Mouse (Mus musculus) neural tube, embryonic 11.5 days (tissue): Measurements from ENCODE around the gene Foxo1. TPM values are rescaled to one million over a fixed set of nuclear protein-coding genes. Genes with fewer than 3 reads are reported as not detected.

Experiments used
- ATAC-seq: fragments of 200-750 bp; cut with Nextera tagmentation; 2 replicates; pipeline ENCODE4 v1.8.0; 2017; ENCODE audit warnings: moderate number of reproducible peaks, mild to moderate bottlenecking, moderate TSS enrichment, moderate library complexity; ENCODE audit not compliant: insufficient read depth, low FRiP score, low TSS enrichment
- DNase-seq: peaks from one replicate; pipeline ENCODE4 v3.0.0-alpha.2; 2015; ENCODE audit warnings: low spot score
- H3K27ac ChIP-seq: fragments of 300-500 bp; sonication (generic); 2 replicates; pipeline ENCODE4 v1.5.1; 2014; ENCODE audit warnings: low read depth, mild to moderate bottlenecking, low read length
- H3K27me3 ChIP-seq: fragments of 300-500 bp; sonication (generic); 2 replicates; pipeline ENCODE4 v1.6.1; 2014; ENCODE audit warnings: mild to moderate bottlenecking, low read length, mixed read lengths; ENCODE audit not compliant: control insufficient read depth, insufficient read depth
- H3K36me3 ChIP-seq: fragments of 300-500 bp; sonication (generic); 2 replicates; pipeline ENCODE4 v1.6.1; 2014; ENCODE audit warnings: mild to moderate bottlenecking, low read length, moderate library complexity, mixed read lengths; ENCODE audit not compliant: control insufficient read depth, insufficient read depth
- H3K4me1 ChIP-seq: fragments of 300-500 bp; sonication (generic); 2 replicates; pipeline ENCODE4 v1.6.1; 2014; ENCODE audit warnings: low read length, mixed read lengths; ENCODE audit not compliant: control insufficient read depth, insufficient read depth
- H3K4me2 ChIP-seq: fragments of 300-500 bp; sonication (generic); 2 replicates; pipeline ENCODE4 v1.6.1; 2014; ENCODE audit warnings: low read depth, mild to moderate bottlenecking, moderate library complexity
- H3K4me3 ChIP-seq: fragments of 300-500 bp; sonication (generic); 2 replicates; pipeline ENCODE4 v1.5.1; 2014; ENCODE audit warnings: low read depth, low read length
- H3K9ac ChIP-seq: fragments of 300-500 bp; sonication (generic); 2 replicates; pipeline ENCODE4 v1.6.1; 2014; ENCODE audit warnings: mild to moderate bottlenecking, low read length
- H3K9me3 ChIP-seq: fragments of 300-500 bp; sonication (generic); 2 replicates; pipeline ENCODE4 v1.6.1; 2016; ENCODE audit warnings: low read length; ENCODE audit not compliant: control insufficient read depth
- WGBS: fragments of 180-500 bp; shearing (Covaris S2); extraction: QIAGEN DNeasy Blood & Tissue Kit; methylation state at CpG from one replicate; pipeline ENCODE4 v1.1.7; 2014; 5-methylcytosine and 5-hydroxymethylcytosine counted together
- polyA plus RNA-seq: library from polyadenylated mRNA; unstranded; fragments of >200 nt; fragmentation: Nextera tagmentation; extraction: Ambion mirVana; gene quantifications from 2 replicates; pipeline ENCODE4 v1.2.1, GENCODE M21; 2014

Gene Foxo1
- polyA plus RNA-seq, 1 experiment from 2014 or later = 4.2 TPM

DNA sequence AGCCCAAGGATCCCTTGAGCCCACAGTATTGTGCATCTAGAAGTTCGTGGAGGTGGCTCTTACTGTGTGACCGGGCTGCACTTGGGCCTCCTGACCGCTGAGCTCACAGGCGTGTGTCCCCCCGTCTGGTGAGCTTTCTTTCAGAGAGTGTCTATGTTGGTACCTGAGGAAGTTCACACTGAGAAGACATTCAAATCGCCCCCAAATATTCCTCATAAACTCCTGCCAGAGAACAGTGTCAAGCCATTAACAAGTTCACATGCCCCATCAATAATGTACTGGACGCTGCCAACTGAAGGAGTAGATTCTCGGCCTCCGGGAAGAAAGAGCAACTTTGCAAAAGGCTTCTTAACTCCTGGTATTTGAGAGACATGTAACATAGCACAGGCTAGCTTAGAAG is 83.8 kb downstream of the Foxo1 start:
- Histone ChIP-seq H3K27me3 (no peaks in the 10 kb centered on the region), H3K4me3 (no peak overlapping the region), H3K4me1 (no peaks in the 10 kb centered on the region), H3K4me2 (no peak overlapping the region), H3K9ac (no peak overlapping the region), H3K9me3 (no peaks in the 10 kb centered on the region), H3K36me3 (no peaks in the 10 kb centered on the region), H3K27ac (no peak overlapping the region)
- ATAC-seq (no peak), DNase-seq (no peak)
- 89% methylated on average over 9 of the region's 9 CpGs for WGBS

DNA sequence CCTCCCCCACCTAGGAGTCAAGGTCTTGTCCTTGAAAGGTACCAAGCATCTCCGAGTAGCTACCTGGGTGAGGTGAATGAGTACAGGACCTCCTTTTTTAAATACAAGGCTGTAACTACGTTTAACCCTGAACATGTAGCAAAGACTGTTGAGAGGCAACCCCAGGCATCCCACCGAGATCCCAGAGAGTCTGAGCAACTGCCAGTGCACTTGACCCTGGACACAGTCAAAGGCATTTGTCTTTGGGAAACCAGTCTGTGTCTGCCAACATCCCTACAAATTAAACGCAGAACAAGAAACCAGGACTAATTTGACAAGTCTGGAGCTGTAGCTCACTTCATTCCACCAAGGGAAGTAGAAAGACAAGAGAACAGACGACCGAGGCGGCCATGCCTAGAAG is 86.1 kb downstream of the Foxo1 start:
- no peaks in the 10 kb centered on the region for H3K4me1 ChIP-seq
- no peaks in the 10 kb centered on the region for H3K9me3 ChIP-seq
- no peak overlapping the region for H3K4me3 ChIP-seq
- ATAC-seq = no peak
- 85% methylated on average over 7 of the region's 7 CpGs for WGBS
- H3K4me2 ChIP-seq = no peak overlapping the region
- no peak overlapping the region for H3K27ac ChIP-seq
- no peaks in the 10 kb centered on the region for H3K27me3 ChIP-seq
- H3K9ac ChIP-seq = no peak overlapping the region
- H3K36me3 ChIP-seq = no peaks in the 10 kb centered on the region
- no peak for DNase-seq

DNA sequence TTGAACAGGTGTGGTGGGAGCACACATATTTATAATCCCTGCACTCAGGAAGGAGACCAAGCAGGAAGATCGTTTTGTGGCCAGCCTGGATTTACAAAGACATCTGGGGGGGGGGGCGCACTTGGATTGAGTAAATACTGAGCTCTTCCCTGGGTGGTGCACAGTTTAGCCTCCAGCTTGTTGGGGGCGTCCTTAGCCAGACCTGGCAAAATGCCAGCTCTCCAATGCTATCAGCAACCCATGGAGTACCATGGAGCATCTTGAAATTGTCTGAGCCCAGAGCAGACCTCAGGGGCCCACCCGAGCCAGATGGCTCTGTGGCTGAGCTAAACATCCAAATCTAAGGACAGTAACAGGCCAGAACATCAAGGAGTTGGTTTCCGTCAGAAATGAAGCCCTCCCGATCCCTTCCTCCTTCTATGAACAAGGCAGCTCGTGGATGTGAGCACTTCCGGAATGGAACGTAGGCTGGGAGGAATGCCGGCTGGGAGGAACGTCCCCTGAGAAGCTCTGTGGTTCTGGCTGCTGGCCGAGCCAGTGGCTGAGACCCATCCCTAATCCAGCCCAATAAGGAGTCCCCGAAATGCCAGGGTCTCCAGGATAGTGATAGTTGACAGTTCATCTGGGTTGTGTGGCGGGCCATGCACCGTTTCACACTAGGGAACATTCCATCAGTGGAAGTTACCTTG is 89.3 kb downstream of the Foxo1 start:
- Histone ChIP-seq H3K4me1 (no peaks in the 10 kb centered on the region), H3K27me3 (no peaks in the 10 kb centered on the region), H3K36me3 (no peaks in the 10 kb centered on the region), H3K9ac (no peak overlapping the region), H3K27ac (no peak overlapping the region), H3K4me2 (no peak overlapping the region), H3K9me3 (no peaks in the 10 kb centered on the region), H3K4me3 (no peak overlapping the region)
- 88% methylated on average over 15 of the region's 15 CpGs for WGBS
- ATAC-seq (no peak), DNase-seq (no peak)

GRCm38 (mm10) chr3:52364576-52364975 is 96.4 kb downstream of the Foxo1 start:
- H3K27me3 ChIP-seq = no peaks in the 10 kb centered on the region
- no peaks in the 10 kb centered on the region for H3K4me1 ChIP-seq
- no peak overlapping the region for H3K27ac ChIP-seq
- no peaks in the 10 kb centered on the region for H3K9me3 ChIP-seq
- H3K4me3 ChIP-seq = no peak overlapping the region
- ATAC-seq (no peak), DNase-seq (no peak)
- no peak overlapping the region for H3K9ac ChIP-seq
- no peaks in the 10 kb centered on the region for H3K36me3 ChIP-seq
- no peak overlapping the region for H3K4me2 ChIP-seq
- 94% methylated on average over 6 of the region's 6 CpGs for WGBS

DNA sequence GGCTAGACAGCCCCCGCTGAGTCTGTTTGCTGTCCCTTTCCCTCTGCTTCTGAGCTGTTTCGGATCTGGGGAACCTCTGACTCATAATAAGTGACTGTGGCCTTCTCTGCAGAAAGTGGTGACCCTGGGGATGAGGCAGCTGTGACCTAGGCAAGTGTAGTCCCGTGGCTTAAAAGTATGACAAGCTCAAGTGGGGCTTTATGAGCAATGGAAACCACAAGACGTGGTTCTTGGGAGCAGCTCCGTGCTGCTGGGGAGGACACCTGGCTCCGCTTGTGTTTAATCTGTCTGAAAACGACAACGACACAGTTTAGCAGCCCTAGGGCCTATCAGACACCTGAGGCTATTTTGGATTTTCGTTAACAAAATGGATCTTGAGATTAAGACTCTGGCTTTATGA is 101.1 kb downstream of the Foxo1 start:
- Histone ChIP-seq H3K9ac (no peak overlapping the region), H3K27me3 (no peaks in the 10 kb centered on the region), H3K4me3 (no peak overlapping the region), H3K4me2 (no peak overlapping the region), H3K4me1 (no peaks in the 10 kb centered on the region), H3K27ac (no peak overlapping the region), H3K36me3 (no peaks in the 10 kb centered on the region), H3K9me3 (no peaks in the 10 kb centered on the region)
- DNase-seq (no peak), ATAC-seq (no peak)
- 89% methylated on average over 9 of the region's 9 CpGs for WGBS

- DNase-seq = no peak
- H3K36me3 ChIP-seq = no peaks in the 10 kb centered on the region
- no peak for ATAC-seq
- H3K4me3 ChIP-seq = no peak overlapping the region
- H3K27ac ChIP-seq = no peak overlapping the region
- H3K9ac ChIP-seq = no peak overlapping the region
- H3K4me1 ChIP-seq = no peaks in the 10 kb centered on the region
- H3K27me3 ChIP-seq = no peaks in the 10 kb centered on the region
- no peak overlapping the region for H3K4me2 ChIP-seq
- WGBS = 84% methylated on average over 7 of the region's 7 CpGs
- H3K9me3 ChIP-seq = no peaks in the 10 kb centered on the region
Observed at GRCm38 (mm10) chr3:52369881-52370428, 101.8 kb downstream of the Foxo1 start.

DNA sequence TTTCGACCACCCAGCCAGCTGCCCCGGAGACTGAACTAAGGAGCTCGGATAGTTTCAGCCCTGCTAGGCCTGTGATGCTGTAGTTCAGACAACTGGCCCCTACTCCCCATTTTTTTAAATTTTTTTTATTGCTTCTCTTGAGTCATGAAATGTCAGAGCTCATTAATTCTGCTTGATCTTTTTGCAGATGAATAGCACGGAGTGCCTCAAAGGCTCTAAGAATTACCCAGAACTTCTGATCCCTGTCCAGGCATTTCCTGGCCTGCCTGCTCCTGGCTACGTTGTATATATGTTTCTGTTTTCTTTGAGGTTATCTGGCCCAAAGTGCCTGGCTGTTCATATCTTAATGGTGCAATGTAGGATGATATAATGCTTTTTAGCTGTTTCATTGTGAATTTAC is 108.8 kb downstream of the Foxo1 start:
- ATAC-seq (no peak), DNase-seq (no peak)
- Histone ChIP-seq H3K27me3 (no peaks in the 10 kb centered on the region), H3K4me1 (no peaks in the 10 kb centered on the region), H3K9ac (no peak overlapping the region), H3K9me3 (no peaks in the 10 kb centered on the region), H3K4me2 (no peak overlapping the region), H3K27ac (no peak overlapping the region), H3K36me3 (no peaks in the 10 kb centered on the region), H3K4me3 (no peak overlapping the region)
- WGBS = 87% methylated on average over 5 of the region's 5 CpGs

- Histone ChIP-seq H3K27me3 (no peaks in the 10 kb centered on the region), H3K4me2 (no peak overlapping the region), H3K9me3 (no peaks in the 10 kb centered on the region), H3K4me3 (no peak overlapping the region), H3K36me3 (no peaks in the 10 kb centered on the region), H3K27ac (no peak overlapping the region), H3K9ac (no peak overlapping the region), H3K4me1 (no peaks in the 10 kb centered on the region)
- WGBS = 85% methylated on average over 7 of the region's 7 CpGs
- no peak for DNase-seq
- no peak for ATAC-seq
Observed at GRCm38 (mm10) chr3:52383351-52383750, 115.2 kb downstream of the Foxo1 start.

- no peaks in the 10 kb centered on the region for H3K4me1 ChIP-seq
- no peak overlapping the region for H3K9ac ChIP-seq
- no peak overlapping the region for H3K27ac ChIP-seq
- ATAC-seq (no peak), DNase-seq (no peak)
- no peaks in the 10 kb centered on the region for H3K9me3 ChIP-seq
- H3K36me3 ChIP-seq = no peaks in the 10 kb centered on the region
- no peak overlapping the region for H3K4me3 ChIP-seq
- H3K4me2 ChIP-seq = no peak overlapping the region
- H3K27me3 ChIP-seq = no peaks in the 10 kb centered on the region
- WGBS = 42% methylated on average over 8 of the region's 8 CpGs
Observed at GRCm38 (mm10) chr3:52386343-52386742, 118.2 kb downstream of the Foxo1 start.
